Mouse (Mus musculus): ENCODE data around the gene Slc45a3. TPM values are rescaled to one million over a fixed set of nuclear protein-coding genes. Genes with fewer than 3 reads are reported as not detected.

Slc45a3 gene
- total RNA-seq, 2 experiments from 2014 or later: 0.59 to 0.81 TPM

DNA sequence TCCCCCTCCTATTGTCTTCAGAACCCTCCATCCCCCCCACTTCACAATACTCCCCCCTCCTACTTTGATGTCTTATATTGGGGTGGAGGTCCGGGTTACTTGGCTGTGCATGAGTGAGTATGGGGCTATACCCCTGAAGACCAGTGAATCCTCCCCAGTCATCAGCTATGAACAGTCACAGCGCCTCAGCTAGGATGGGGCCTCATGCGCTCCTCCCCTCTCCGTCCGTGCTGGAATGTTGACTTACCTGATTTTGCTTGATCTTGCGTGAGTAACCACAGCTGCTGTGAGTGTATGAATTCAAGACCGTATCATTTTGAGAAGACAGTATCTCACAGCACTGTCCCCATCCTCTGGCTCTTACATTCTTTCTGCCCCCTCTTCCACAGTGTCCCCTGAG is 57.1 kb downstream of the Slc45a3 start:
- no peak for DNase-seq (ENCODE audit: low spot score in 2 of 2)

- DNase-seq (ENCODE audit: low spot score in 2 of 2): no peak
Measured at GRCm38 (mm10) chr1:132022107-132022506, 59.3 kb downstream of the Slc45a3 start.

DNA sequence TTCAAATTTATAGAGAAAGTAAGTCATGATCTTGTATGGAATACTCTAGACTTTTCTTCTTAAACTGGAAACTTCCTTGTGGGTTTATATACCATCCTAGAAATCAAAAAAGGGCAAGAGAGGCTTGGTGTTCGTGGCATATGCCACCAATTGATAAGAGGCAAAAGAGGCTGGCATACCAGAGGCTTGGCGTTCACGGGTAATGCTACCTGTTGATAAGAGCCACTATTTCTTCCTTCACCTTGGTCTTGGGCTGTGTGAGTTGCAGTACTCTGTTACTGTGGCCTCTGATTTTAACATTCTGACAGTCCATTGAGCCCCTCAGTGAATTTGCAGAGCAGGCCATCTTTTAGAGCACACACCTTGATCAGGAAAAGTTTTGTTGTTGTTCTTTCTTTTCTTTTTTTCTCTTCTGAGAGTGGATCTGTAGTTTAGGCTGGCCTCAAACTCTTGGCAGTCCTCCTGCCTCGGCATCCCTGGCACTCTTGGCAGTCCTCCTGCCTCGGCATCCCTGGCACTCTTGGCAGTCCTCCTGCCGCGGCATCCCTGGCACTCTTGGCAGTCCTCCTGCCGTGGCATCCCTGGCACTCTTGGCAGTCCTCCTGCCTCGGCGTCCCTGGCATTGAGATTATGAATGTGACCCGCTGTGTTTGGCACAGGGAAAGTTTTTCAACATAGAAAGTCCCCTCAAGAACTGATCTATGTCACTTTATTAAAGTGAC is 64.3 kb downstream of the Slc45a3 start:
- no peak for DNase-seq (ENCODE audit: low spot score in 2 of 2)

DNA sequence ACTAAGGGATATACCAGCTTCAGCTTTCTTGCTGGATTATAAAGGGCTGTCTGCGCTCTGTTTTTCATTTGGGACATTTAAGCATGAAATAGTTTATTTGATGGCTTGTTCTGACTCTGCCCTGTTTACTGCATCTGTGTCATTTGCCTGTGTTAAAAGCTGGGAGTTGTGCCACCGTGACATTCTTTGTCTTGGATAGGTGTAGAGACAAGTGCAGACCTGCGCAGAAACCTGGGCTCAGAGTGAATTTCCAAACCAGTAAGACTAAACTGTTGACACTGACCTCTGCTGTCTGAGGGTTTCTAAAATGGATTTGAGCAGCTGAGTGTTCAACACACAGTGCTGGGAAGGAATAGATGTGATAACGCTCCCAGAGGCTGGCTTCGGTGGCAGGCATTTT is 65.2 kb downstream of the Slc45a3 start:
- no peak for DNase-seq (ENCODE audit: low spot score in 2 of 2)

GRCm38 (mm10) chr1:132028413-132028812 is 65.6 kb downstream of the Slc45a3 start:
- no peak for DNase-seq (ENCODE audit: low spot score in 2 of 2)

DNA sequence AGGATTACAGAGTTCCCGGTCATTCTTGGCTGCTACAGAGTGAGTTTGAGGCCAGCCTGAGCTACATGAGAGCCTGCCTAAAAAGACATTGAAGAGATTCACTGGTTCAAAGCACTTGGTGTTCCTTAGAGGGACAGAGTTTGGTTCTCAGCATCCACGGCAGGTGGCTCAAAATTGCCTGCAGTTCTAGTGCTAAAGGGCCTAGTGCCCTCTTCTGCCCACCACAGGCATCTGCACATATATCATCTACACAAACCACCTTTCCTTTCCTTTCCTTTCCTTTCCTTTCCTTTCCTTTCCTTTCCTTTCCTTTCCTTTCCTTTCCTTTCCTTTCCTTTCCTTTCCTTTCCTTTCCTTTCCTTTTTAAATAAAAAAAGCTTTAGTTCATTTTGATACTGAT is 67.8 kb downstream of the Slc45a3 start:
- no peak for DNase-seq (ENCODE audit: low spot score in 2 of 2)

DNA sequence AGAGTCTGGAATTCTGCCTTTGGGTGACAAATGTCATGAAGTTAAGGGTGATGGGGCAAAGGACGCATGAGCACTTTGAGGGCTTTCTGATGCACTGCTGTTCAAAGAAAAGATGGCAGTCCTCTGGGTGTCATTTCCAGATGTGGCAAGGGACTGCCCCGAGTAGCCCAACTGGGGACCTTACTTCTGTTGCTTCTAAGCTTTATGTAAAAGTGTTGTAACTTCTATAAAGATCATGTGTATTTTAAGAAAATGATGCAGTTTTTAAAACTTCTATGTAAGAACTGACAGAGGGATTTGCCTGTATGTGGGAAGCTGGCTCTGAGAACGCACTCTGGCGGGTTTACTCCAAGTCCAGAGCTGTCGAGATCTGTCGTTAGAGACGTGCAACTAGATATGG is 69.4 kb downstream of the Slc45a3 start:
- DNase-seq (ENCODE audit: low spot score in 2 of 2): no peak

Other genes starting within 250 kb of the Slc45a3 start
- gene Slc26a9, start 218.9 kb upstream of the Slc45a3 start, total RNA-seq (2021): under 1 TPM in 1 of 2 experiments, not detected in 1; 0.07 TPM
- 1 to 10 TPM; 1.5 to 1.8 TPM for gene Pm20d1, start 165.6 kb upstream of the Slc45a3 start, total RNA-seq (2021)
- gene Slc41a1, start 135.5 kb upstream of the Slc45a3 start, total RNA-seq (2021): 10 to 100 TPM; 43.8 to 43.9 TPM
- gene Rab29, start 95.7 kb upstream of the Slc45a3 start, total RNA-seq (2021): 1 to 10 TPM; 5.0 to 7.5 TPM
- gene Nucks1, start 52.4 kb upstream of the Slc45a3 start, total RNA-seq (2021): 100 to 1,000 TPM; 148 to 157 TPM
- 10 to 100 TPM; 54.4 to 59.1 TPM for gene Elk4, start 44.6 kb downstream of the Slc45a3 start, total RNA-seq (2021)
- gene Mfsd4a, start 105.1 kb downstream of the Slc45a3 start, total RNA-seq (2021): 10 to 100 TPM; 72.9 to 78.3 TPM
- gene Cdk18, start 176.7 kb downstream of the Slc45a3 start, total RNA-seq (2021): 10 to 100 TPM; 30.5 to 36.1 TPM
- 1 to 10 TPM; 4.8 to 7.6 TPM for gene Lemd1, start 228.5 kb downstream of the Slc45a3 start, total RNA-seq (2021)
- 1 to 10 TPM; 3.4 to 5.2 TPM for gene AC124108.1, start 228.5 kb downstream of the Slc45a3 start, total RNA-seq (2021)